Mouse (Mus musculus): ENCODE measurements around the gene Akap2.

- TF ChIP-seq CTCF (IDR thresholded peaks at IDR 0.05 in 2 of 3, conservative IDR thresholded peaks at IDR 0.05 in 1 of 3; ENCODE audit: control insufficient read depth in 1 of 3, insufficient read depth in 1 of 3, low read depth in 2 of 3, low read length in 3 of 3, poor library complexity in 1 of 3, severe bottlenecking in 1 of 3) (no peak), EP300 (IDR thresholded peaks at IDR 0.05; ENCODE audit: low read depth in 1 of 2, low read length in 2 of 2) (no peak), UBTF (IDR thresholded peaks at IDR 0.05; ENCODE audit: borderline replicate concordance, insufficient read depth, low read depth, low read length) (no peak), TCF12 (IDR thresholded peaks at IDR 0.05; ENCODE audit: low read depth, low read length) (no peak), TBP (IDR thresholded peaks at IDR 0.05; ENCODE audit: low read depth, low read length) (no peak)
These were observed 92.0 kb downstream of the Akap2 start for GRCm38 (mm10) chr4:57809449-57809848.
